Mouse (Mus musculus) retina, postnatal 1 day (tissue): ENCODE measurements around the gene Fetub.

Experiments
- DNase-seq: peaks from one replicate; pipeline ENCODE4 v3.0.0-alpha.2; 2012

Fetub gene

DNA sequence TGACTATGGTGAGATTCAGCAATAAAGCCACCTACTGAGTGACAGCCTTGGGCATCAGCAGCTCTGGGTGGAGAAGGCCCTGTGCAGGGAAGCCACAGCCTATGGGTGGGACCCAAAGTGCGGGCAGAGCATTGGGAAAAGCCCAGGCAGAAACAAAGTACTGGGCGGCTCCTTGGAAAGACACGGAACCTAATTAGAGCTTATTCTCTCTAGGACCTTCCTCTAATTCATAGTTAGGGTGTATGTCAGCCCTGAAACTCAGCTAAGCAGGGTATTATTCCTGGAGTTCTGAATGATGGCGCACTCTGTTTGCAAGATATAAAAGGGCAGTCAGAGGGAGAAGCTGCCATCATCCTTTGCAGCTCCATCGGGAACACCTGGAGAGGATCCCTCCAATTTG lies at the start of gene Fetub:
Gene Fetub (plus strand): TSS at position 301 of the 400 bp plus-strand sequence.
- DNase-seq, result no peak

DNA sequence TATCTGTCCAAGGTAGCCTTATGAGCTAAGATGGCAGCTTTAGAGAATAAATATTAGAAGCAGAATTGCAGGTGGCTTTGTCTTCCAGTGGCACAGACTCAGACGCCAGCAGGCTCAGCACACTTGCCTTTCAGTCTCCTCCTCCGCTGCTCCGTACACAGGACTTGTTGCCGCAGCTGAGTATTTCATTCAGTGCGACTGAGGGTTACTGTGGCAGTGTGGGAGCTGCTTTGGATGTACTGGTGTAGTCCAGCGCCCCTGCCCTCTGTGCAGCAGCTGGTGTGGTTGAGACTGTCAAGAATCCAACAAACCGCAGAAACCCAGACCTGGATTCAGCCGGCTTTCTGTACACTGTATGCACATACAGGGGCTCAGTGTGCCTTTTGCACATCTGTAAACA lies 45.7 kb upstream of the Fetub start:
- DNase-seq, result no peak

DNA sequence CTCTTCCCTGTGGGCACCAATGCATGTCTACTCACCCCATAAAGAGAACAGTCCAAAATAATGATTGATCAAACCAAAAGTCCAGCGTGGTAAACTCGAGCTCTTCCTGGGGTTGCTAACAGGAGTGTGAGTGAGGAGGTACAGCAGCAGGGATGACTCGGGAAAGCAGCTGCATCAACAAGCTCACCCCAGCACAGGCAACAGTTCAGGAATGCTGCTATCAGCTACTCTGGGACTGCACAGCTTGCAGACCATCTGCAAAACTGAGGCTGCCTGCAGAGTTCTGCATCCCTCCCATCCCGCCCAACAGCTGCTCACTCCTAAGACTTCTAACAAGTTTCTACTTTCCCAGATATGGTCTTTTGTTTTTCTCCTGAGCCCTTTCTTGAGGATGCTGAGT lies 44.8 kb upstream of the Fetub start:
- DNase-seq, result no peak

DNA sequence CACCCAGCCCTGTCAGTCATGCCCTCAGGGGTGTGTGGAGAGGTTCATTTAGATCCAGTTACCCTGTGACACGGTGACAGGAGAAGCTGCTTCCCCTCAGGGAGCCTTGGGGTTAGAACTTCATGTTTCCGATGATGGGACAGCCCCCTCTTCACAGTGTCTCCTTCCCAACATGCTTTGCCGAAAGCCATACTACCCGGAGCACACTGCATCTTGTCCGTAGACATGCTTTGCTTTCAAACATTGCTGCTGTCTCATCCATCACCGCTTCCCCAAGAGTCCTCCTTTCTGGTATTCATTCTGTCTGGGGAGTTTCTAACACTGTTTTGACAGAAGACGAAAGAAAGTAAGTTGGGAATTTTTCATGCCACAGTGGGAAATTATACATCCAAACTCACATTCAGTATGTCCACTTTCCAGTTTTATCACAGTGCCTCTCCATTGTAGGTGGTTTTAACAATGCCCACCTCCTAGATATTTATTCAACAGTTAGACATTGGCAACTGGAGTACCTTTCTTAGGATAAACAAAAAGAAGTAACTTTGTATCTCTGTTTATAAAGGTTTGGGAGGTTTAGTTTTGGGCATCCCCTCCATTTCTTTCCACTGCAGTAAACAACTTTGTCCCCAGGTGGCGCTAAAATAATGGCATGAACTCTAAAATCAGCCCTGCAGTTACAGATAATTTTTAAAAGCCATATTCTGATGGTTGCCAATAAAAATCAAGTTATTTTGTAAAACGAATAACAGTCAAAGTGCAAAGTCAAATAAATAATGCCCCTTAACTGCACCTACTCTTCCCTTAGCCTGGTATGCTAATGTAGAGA lies 41.7 kb upstream of the Fetub start:
- DNase-seq, result peak; percentile 48

DNA sequence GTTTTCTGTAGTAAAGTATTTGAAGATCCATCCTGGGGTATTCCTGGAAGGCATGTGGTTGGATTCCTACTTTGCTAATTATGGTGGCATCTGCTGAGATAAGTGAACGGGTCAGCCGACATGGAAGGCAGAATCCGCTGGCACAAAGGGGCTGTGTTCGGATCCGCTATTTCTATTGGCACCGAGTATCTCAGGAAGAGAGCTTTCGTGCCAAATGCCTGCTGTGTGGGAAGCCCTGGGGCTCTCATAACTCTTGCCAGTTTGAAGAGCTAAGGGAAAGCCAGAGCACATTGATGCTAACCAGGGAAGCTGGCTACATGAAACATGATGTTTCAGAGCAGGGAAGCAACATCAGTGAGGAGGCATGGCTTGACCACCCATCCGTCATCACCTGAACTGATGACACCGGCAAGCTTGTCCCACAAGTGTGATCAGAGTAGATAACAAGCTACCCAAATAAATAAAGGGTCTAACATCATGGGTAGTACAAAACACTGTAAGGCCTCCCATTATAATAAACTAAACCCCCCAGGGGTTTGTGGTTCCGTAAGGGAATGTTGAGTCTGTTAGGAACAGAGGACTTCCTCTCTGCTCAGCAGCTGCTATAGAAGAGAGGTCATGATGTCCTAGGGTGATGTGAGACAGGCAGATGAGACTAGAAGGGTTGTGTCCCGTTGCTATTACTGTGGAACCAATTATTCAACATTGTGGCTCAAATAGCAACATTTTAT lies 40.3 kb upstream of the Fetub start:
- no peak for DNase-seq

DNA sequence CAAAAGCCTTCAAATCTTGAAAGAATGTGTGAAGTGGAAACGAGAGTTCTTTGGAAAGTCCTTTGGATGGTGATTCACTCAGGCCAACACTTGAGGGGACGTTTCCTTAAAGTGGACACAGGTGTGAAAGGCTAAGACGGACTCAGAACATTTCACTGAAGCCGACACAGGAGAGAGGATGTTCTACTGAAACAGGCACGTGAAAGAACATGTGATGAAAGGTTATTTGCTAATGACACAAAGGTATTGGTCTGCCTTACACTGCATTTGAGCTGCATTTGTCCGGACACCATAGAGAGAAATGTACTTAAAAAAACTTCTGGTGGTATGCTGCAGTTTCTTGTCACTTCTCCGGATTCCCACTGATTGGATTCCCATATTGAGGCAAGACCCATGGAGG lies 39.4 kb upstream of the Fetub start:
- DNase-seq, result no peak

DNA sequence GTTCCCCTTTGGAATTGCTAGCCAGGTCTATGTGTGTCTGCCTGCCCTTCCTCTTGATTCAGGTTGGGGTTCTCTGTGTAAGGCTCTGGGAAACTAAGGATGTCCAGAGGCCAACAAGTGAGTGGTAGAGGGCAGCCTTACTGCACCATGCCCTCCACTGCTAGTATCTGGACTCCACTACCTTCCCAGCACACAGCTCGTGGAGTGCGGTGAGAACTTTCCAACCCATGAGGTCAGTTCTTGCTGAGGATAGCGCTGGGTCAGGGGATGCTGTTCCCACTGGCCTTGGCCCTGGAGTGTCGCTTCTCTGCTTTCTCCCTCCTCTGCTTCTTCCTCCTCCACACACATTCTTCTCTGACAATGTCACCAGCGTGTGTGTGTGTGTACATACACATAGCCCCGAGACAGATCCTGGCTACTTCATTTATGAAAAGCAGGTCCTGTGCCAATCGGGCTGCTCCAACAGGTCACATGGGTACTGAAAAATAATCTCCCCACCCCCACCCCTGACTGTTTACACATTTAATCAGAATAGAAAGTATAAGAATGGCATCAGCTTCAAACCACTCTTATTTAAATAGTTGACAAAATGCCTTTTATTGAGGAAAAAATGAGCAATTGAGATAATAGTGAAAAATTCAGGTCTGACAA lies 38.1 kb upstream of the Fetub start:
- DNase-seq, result no peak

DNA sequence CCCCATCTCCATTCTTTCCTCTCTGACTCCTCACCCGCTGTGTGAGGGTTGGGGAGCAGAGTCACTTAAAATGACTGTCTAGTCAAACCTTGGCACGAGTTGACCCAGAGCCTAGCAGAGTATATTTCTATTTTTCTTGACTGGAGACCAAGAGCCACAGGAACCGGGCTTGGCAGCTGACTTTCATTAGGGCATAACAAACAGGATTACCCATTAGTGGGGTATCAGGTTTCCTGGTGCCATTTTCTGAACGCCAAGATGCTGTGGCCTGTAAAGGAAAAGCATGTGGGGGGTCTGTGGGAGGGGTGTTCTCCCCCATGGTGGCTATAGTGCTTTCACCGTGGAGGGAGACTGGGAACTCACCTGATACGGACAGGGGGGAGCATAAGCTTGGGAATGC lies 37.2 kb upstream of the Fetub start:
- DNase-seq, result peak; percentile 43

DNA sequence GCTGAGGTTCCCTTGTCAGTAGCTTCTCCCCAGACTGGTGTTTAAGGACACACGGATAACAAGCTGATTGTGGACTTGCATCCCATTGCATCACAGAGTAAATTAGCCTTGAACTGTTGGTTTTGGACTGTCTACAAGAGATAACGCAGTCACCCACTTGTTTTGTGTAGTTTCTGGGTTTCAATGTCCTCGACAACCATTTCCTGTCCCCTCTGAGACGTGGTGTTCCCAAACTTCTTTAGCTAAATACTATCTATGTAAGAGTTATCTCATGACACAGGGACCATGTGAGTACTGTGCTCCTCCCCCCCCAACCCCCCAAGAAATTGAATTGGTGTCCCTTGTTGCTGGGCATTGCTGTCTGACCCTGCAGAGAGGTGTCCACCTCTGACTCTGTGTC lies 36.6 kb upstream of the Fetub start:
- DNase-seq, result no peak

DNA sequence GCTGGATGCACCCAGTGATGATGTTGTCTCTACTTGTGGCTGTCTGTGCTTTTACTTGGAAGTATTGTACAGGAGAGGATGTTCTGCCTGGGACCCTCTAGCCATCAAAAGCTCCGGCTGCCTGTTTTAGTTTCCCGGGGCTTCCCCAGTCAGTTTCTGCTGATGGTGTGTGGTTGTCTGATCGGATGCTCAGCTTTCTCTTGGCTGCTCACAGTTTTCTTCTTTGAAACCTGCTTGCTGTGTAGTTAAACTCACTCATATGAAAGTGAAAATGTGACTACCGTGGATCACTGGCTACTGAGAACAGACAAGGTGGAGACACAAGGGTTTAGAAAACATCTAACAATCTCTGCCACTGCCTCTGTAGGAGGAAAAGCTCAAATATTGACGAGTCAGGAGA lies 34.7 kb upstream of the Fetub start:
- no peak for DNase-seq

DNA sequence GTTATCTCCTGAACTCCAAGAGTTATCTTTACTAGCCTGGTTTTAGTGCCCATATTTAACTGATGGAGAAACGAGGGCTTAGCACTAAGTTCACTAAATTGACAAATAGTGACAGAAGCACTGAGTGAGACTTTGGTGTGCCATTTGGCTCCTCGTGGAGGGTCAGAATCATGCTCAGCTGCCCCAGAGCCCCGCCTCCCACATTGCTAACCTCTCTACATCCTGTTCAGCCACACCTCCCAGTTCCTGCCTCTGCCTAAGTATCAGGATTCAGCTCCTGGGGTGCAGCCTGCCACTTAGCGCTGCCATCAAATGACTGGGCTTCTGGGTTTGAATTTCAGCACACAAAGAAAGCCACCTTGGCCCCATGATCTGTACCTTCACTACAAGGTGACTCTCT lies 32.8 kb upstream of the Fetub start:
- no peak for DNase-seq

DNA sequence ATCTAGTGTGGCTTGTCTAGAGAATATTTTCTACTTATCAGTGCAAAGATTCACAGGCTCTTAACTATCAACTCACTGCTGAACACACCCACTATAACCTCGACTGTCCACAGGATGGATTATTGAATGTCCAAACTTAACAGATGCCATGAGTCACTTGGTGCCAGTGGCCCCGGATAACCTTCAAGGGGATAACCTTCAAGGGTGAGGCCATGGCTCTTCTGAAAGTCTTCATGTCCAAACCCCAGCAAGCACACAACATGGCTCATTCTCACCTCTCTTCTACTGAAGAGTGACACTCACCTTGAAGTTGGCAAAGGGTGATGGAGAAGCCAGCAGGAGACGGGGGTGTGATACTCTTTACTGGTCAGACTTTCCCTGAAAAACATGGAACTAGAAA lies 31.4 kb upstream of the Fetub start:
- no peak for DNase-seq

DNA sequence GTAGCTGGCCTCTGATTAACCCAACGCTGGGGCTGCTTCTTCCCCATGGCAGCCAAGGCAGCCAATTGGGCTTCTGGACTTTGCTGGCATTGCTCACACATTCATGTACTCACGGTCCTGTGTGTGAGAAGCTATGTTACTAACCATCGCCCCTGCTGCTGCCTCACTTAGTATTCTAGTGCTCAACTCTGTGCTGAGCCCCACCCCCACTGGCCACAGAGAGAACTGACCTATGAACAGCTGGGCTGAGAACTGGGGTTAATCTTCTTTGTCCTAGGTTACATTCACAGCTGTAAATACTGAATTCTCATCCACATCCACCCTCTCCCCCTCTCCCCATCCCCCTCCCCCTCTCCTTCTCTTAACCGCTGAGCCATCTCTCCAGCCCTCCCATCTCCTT lies 29.3 kb upstream of the Fetub start:
- no peak for DNase-seq

DNA sequence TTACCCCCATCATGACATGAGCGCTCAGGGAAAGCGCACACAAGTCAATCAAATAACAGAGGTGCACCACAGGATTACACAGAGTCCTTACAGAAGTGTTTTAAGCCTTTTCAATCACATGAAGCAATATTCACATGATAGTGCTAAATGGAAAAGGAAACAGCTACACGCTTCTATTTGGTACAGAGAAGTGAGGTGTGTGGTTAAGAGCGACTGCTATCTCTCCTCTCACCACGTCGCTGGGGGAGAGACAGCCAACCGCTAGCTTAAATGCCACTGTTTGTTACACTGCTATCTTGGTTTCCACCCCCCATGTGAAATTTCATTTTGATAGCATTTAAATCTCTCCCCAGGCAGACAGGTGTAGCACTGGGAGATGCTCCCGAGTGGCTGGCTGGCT lies 28.4 kb upstream of the Fetub start:
- no peak for DNase-seq

DNA sequence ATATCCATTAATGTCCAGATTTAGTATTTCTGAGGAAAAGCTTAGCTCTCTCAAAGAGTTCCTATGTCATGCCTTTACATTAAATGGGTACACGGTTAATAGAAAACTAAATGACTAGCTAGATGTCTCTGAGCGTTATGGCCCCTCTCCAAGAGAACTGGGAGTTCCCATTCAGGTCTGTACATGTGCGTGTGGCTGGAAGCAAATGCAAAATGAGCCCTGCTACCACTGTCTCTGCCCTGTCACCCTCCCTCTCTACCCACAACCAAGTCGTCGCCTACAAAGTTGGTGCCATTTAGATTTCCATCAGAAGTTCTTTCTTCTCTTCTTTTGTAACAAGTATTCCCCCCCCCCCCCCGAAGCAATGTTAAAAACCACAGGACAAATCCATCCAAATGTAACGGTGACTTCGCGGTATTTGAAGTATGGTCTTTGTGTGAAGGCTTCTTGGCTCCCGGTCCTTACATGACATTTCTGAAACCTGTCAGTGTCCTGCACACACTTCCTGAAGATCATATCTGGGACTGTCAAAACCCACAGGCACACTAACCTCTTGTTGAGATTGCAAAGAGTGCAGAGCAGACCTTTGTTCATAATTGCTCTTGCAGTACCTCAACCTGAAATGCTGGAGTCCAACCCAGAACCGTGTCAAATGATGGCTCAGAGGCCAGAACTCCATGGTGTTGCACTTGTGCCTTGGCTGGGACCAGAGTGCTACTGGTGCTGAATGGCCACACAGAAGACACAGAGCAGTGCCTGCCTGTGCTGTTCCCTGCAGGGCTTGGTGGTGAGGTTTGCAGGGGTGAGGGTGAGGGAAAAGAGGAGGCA lies 27.2 kb upstream of the Fetub start, which contains the start of gene Ahsg:
Gene Ahsg (plus strand): TSS at position 595 of the 828 bp plus-strand sequence.
- no peak for DNase-seq

DNA sequence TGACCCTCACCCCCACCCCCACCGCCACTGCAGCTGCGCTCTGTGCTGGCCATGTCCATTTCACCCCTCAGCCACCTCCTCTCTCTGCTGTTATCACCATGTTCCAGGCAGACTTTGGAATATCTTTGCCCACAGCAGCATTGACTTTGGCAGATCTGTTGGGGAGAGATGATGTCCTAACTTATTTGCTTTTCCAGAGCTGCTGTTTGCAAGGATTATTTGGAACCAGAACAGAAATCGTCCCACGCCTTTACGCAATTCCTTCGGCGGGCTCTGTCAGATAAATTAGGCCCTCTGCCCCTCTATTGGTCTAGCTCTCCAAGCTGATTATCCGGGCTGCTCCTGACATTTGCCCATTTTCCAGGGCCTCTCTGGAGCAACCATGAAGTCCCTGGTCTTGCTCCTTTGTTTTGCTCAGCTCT lies 26.4 kb upstream of the Fetub start:
- no peak for DNase-seq

DNA sequence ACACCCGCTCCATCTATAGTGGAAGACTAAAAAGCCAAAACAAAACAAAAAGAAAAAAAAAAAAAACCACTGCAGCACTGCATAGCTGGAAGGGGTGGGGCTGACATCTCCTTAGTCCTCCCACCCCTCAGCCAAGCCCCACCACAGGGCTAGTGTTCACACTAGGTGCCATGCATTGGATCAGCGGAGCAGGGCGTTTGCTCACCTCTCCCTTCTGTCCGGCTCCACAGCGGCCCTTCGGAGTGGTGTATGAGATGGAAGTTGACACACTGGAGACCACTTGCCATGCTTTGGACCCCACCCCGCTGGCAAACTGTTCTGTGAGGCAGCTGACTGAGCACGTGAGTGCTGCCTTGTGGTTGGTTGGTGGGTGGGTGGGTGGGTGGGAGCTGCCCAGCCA lies 24.0 kb upstream of the Fetub start:
- no peak for DNase-seq

DNA sequence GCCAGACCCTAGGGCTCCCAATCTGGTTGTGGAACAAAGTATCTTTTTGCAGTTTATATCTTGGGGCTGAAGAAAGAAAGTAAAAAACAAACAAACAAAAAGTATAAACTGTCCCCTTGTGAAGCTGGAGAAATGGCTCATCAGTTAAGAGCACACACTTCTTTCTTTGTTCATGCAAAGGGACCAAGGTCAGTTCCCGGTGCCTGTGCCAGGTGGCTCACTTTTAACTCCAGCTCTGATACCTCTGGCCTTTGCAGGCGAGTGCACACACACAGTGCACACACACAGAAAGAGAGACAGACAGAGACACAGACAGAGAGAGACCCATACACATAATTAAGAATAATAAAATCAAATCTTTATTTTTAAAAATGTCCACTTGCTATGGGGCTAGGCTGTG lies 21.5 kb upstream of the Fetub start:
- no peak for DNase-seq

DNA sequence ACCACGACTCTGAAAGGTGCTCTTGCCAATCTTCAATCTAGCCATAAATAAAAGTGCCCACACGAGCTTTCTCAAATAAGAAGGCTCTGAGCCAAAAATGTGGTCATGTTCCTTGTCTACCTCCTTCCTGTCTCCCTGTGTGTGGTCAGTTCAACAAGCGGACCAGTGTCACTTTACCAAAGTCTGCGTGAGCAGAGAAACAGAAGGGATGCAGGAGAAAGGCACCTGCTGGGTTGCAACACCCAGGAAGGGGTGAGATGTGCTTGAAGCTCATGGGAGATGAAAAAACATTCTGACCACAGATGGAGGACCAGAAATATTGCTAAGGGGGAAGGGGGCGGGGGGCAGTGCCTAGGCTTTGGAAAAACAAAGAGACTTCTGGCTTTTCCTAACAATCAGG lies 18.8 kb upstream of the Fetub start:
- no peak for DNase-seq

DNA sequence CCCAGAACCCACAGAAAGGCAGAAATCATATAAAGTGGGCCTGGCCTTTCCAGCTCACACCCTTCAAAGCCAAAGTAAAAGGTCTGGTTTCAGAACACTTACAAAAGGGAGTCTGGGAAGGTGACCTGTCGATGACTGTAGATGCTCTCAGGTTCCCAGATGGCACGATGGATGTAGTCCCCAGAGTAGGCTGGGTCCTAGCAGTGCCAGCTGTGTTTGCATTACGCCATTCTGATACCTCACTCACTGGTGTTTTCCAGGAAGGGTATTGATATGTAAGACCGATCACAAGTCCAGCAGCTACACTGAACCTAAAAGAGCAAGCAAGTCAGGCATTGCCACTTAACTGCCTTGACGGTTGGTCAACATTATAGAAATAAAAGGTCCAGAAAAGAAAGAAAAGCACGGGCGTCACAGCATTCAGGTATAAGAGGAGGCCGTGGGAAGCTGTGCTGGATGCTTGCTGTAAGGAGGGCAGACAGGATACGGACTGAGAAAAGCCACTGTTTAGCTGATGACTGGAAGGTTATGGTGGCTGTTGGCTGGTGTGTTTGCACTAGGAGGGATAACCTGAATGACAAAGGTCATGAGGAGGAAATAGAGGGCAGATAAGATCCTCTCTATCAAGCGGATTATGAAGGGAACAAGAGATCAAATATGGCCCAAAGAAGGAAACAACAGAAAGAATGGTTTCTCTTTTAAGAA lies 18.1 kb upstream of the Fetub start:
- DNase-seq, result no peak

DNA sequence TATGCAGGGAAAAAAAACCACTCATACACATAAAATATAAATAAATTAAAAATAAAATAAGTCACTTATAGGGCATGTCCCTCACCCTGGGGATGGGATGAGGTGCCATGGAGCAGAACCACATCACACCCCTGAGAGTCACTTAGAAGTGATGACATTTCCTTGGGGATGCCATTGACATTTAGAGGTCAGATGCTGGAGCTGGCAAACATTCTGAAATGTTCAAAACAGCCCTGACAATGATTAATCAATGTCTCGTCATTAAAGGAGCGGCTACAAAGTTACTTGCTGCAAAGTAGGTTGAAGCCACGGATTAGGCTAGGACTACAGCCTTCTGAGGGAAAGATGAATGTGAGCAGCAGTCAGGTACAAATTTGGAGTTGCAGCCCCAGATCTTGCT lies 16.8 kb upstream of the Fetub start:
- no peak for DNase-seq

DNA sequence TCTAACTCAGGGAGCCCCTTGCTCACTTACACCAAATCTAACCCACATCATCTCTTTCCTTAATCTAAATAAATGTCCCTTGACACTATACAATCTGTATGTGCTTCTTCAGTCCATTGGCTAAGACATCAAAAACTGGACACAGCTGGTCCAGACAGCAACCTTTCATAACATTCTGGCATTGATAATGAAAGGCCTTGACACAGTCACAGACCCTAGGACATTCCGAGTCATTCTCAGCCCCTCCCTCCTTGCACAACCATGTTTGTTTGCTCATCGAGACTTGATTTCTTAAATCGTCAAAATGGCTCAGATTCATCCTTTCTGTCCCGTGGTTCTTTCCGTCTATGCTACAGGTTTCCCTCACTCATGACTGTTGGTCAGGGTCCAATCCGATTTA lies 8.8 kb upstream of the Fetub start:
- DNase-seq, result no peak
